Mouse (Mus musculus): ENCODE data around the gene Smtnl2.

Smtnl2 gene

DNA sequence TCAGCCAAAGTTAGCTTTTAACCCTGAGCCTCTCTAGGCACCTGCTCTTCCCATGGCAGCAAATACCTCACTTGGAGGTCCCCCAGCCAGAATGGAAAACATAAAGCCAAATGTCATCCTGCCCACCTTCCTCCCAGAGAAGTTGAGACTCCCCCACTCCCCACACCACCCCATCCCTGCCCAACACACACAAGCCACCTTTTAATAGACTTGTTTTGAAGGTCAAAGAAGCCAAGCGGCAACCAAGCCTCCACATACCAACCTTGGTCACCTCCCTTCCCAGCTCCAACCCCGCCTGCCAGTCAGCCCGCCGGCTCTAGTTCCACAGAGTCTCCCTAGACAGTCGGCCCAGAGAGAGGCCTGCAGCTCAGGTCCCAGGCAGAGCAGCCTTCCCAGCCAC, 9.5 kb downstream of the Smtnl2 start:
- no peak for DNase-seq (ENCODE audit: low spot score in 2 of 2)

GRCm38 (mm10) chr11:72401068-72401467, 10.4 kb downstream of the Smtnl2 start:
- no peak for DNase-seq (ENCODE audit: low spot score in 2 of 2)

- DNase-seq (ENCODE audit: low spot score in 2 of 2): no peak
These were observed 13.5 kb downstream of the Smtnl2 start for GRCm38 (mm10) chr11:72397811-72398525.

- peak in 1 of 2 experiments; percentile 42 for DNase-seq (ENCODE audit: low spot score in 2 of 2)
These were observed 14.4 kb downstream of the Smtnl2 start for GRCm38 (mm10) chr11:72397072-72397471.

- DNase-seq (ENCODE audit: low spot score in 2 of 2): no peak
These were observed 14.9 kb downstream of the Smtnl2 start for GRCm38 (mm10) chr11:72396621-72397020.

GRCm38 (mm10) chr11:72395652-72396051, 15.9 kb downstream of the Smtnl2 start:
- DNase-seq (ENCODE audit: low spot score in 2 of 2): no peak

GRCm38 (mm10) chr11:72394694-72395093, 16.8 kb downstream of the Smtnl2 start:
- DNase-seq (ENCODE audit: low spot score in 2 of 2): no peak

DNA sequence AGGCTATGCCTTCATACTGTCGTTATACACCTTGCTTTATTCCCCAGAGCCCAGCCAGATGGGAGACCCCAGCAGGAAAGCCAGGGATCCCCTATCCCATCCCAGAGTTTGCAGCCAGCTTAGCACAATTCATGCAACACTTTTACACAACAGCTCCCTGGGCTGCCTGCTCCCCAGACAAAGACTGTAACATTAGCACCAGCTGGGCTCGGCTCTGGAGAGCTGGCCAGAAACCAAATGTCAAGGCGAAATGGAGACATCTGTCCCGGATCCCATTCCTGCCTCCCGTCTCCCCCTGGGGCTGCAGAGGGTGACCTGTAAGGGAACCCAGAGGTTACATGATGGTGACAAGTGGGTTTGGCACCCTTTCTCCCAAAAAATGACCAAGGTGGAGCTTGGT, 17.8 kb downstream of the Smtnl2 start:
- DNase-seq (ENCODE audit: low spot score in 2 of 2): no peak

- DNase-seq (ENCODE audit: low spot score in 2 of 2): no peak
These were observed 18.3 kb downstream of the Smtnl2 start for GRCm38 (mm10) chr11:72393243-72393642.

DNA sequence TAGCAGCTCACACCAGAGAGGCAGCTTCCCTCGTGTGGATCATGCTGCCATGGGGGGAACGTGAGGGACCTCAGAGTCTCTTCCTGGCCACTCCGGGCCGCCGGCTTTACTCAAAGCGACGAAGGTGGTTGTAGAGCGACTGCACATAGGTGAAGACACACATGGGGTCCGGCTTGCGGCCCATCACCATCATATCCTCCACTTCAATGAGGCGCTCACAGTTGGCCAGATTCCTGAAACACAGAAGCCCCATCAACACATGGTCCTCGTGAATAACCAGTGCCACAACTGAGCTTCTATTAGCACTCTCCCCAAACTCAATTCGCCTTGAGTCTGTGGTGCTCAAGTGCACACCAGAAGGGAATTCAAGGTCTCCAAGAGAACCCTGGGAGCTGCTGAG, 20.3 kb downstream of the Smtnl2 start:
- DNase-seq (ENCODE audit: low spot score in 2 of 2): no peak

- no peak for DNase-seq (ENCODE audit: low spot score in 2 of 2)
These were observed 21.9 kb downstream of the Smtnl2 start for GRCm38 (mm10) chr11:72389407-72390142.

- DNase-seq (ENCODE audit: low spot score in 2 of 2): no peak
These were observed 23.4 kb downstream of the Smtnl2 start for GRCm38 (mm10) chr11:72388113-72388529.

DNA sequence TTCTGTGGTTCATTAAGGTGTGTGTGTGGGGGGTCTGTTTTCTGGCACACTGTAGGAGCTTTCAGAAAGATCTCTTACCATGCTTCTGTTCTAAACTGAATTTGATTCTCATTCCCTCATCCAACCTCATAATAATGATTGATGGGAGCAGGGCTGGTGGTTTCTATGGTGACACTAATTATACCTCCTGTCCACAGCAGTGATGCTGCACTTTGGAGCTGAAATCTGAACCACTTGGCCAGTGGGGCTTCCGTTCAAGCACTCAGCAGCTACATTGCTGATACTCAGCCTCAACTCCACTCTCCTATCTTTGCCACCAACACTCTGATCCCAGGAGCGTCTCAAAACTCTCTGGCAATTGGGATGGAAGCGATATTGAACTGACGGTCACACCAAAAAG, 32.2 kb downstream of the Smtnl2 start:
- DNase-seq (ENCODE audit: low spot score in 2 of 2): no peak

GRCm38 (mm10) chr11:72378222-72378621, 33.3 kb downstream of the Smtnl2 start:
- no peak for DNase-seq (ENCODE audit: low spot score in 2 of 2)

DNA sequence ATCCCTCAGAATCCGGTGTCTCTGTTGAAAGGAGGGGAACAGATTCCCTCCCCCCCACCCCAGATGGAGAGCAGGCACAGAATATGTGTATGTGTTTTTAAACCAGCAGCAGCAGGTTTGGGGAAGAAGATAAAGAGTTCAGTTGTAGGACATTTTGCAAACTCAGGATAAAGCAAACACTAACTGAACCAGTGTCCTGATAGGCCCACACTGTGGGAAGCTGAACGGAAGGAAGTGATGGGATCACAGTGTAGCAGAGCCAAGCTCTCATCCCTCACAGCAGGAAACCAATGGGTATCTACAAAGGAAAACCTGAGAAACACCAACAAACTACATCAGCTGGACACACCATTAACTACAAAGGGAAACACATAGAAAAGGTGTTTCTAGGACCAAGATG, 35.0 kb downstream of the Smtnl2 start:
- no peak for DNase-seq (ENCODE audit: low spot score in 2 of 2)

DNA sequence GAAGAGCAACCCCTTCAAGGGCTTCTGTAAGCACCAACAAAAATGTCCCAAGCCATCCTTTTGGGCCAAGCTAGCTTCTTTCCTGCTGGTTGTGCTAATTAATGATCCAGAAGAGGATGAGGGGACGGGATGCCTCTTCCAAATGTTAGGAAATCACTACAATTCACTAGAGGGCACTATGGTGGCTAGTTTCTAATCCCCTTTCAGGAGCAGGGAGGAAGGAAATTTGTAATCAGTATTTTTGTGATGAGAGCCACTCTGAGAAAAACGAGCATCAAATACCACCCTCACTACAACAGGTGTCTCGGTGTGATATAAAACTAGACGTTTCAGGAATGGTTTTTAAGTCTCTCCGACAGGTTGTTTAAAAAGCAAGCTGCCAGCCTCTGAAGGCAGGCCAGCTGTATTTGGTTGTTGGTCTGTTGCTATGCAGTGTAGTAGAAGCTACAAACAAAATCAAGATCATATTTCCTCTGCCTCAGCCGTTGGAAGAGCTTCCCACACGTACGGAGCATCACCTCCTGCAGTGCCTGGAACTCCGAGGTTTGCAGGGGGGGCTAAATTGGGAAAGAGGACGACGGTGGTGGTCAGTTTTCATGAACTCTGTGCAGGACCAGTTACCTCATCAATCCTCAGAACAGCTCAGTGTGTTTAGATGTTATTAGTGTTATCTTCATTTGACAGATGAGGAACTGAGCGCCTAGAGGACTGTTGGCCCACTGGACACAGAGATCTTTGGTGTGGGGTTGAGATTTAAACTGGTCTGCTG, 41.4 kb downstream of the Smtnl2 start:
- no peak for DNase-seq (ENCODE audit: low spot score in 2 of 2)

DNA sequence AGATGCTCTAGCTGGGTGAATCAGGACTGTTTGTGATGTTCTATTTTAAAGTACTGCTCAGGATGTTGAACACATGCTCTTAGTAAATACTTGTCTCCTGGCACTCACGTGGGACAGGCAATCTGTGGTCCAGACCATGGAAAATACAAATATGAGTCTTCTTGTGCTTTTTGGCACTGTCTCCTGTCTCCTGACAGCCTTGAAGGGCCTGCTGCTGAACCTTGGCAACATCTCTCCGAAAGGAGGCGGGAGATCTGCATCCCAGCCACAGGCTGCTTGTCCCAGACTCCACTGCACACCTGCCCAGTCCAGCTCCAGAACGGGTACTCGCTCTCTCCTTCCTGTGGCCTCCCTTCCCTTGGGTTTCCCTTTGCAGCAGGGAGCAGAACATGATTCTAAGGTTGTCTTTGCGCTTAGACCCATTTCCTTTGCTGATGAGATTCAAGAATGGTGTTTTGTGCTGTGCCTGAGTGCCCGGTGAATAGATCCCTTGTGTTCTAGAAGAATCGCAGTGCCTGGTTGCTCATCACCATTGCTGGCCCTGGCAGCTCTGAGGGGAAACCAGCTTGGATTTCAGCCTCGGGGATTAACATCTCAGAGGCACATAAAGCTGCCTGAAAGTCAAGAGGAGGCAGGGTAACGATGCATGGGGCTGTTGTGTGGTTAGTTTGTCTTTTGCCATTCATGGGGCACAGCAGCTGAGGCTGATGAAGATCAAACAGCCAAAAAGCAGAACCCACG, 43.4 kb downstream of the Smtnl2 start:
- DNase-seq (ENCODE audit: low spot score in 2 of 2): no peak

- DNase-seq (ENCODE audit: low spot score in 2 of 2): no peak
These were observed 45.4 kb downstream of the Smtnl2 start for GRCm38 (mm10) chr11:72366126-72366525.

- no peak for DNase-seq (ENCODE audit: low spot score in 2 of 2)
These were observed 47.0 kb downstream of the Smtnl2 start for GRCm38 (mm10) chr11:72364526-72364925.

DNA sequence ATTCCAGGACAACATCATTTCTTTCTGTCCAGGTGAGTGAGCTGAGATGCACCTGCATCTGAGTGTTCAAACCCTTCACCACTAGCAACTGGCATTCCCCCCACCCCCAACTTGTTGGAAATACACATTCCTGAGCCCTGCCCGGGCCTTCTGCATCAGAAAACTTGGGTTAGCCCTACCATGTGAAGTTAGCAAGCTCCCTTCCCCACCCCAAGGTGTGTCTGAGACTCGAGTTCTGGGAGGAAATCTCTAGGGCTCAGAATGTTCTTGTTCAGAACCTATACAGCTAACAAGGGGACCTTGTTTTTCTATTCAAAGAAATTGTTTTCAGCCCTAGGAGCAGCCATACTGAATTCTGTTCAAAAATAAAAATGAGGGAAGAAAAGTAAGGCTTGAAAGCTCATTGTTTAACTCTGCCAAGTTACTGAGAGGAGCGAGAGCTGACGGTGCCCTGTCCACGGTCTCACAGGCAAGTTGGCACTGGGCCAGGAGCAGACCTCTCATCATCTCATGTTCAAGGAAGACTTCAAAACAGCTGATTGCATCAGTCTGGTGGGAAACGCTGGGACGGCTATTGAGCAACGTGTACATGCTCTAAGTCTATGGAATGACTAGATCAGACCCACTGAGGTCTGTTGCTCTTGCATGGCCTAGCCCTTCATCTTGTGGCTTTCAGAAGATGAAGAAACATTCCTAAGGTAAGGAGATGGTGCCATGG, 47.8 kb downstream of the Smtnl2 start:
- no peak for DNase-seq (ENCODE audit: low spot score in 2 of 2)

GRCm38 (mm10) chr11:72362347-72362741, 49.2 kb downstream of the Smtnl2 start, which contains the start of gene Tekt1:
Gene Tekt1 (minus strand): TSS chr11:72362442.
- DNase-seq (ENCODE audit: low spot score in 2 of 2): no peak

All from spleen, postnatal 10 days (tissue).